Mouse (Mus musculus): ENCODE results near the gene Parg.
"Not testable (repeated sequence)": the region's sequence is repeated elsewhere in the genome, so short reads cannot be mapped to it uniquely, and the experiment has no call there.

Gene Parg

GRCm38 (mm10) chr14:32201791-32202451, at the start of gene Parg, which contains the start of gene Timm23:
Gene Parg (plus strand): TSS chr14:32201949.
Gene Timm23 (minus strand): TSS chr14:32201898.
- DNase-seq: peak; percentile 85

GRCm38 (mm10) chr14:32152243-32152965, 49.3 kb upstream of the Parg start:
- DNase-seq: no peak

GRCm38 (mm10) chr14:32153156-32153555, 48.6 kb upstream of the Parg start:
- no peak for DNase-seq

GRCm38 (mm10) chr14:32154758-32155157, 47.0 kb upstream of the Parg start:
- DNase-seq: no peak

- DNase-seq: no peak
These were observed 42.5 kb upstream of the Parg start for GRCm38 (mm10) chr14:32159150-32159670.

GRCm38 (mm10) chr14:32159690-32160246, 42.0 kb upstream of the Parg start, which contains the start of gene Ncoa4:
Gene Ncoa4 (plus strand): TSS chr14:32159865.
- peak; percentile 98 for DNase-seq

GRCm38 (mm10) chr14:32160563-32160962, 41.2 kb upstream of the Parg start:
- no peak for DNase-seq

GRCm38 (mm10) chr14:32161090-32161885, 40.5 kb upstream of the Parg start:
- DNase-seq: no peak

GRCm38 (mm10) chr14:32162231-32162630, 39.5 kb upstream of the Parg start:
- no peak for DNase-seq

GRCm38 (mm10) chr14:32163203-32163888, 38.4 kb upstream of the Parg start:
- no peak for DNase-seq

- no peak for DNase-seq
These were observed 37.3 kb upstream of the Parg start for GRCm38 (mm10) chr14:32164173-32165051.

- DNase-seq: peak; percentile 89
These were observed 36.3 kb upstream of the Parg start for GRCm38 (mm10) chr14:32165278-32166061.

GRCm38 (mm10) chr14:32166062-32166441, 35.7 kb upstream of the Parg start:
- DNase-seq: no peak

- DNase-seq: no peak
These were observed 34.9 kb upstream of the Parg start for GRCm38 (mm10) chr14:32166840-32167239.

- no peak for DNase-seq
These were observed 34.4 kb upstream of the Parg start for GRCm38 (mm10) chr14:32167326-32167725.

- DNase-seq: no peak
These were observed 33.0 kb upstream of the Parg start for GRCm38 (mm10) chr14:32168653-32169231.

- DNase-seq: no peak
These were observed 31.6 kb upstream of the Parg start for GRCm38 (mm10) chr14:32170137-32170536.

- DNase-seq: no peak
These were observed 26.4 kb upstream of the Parg start for GRCm38 (mm10) chr14:32175310-32175709.

- not testable (repeated sequence) for DNase-seq
These were observed 25.2 kb upstream of the Parg start for GRCm38 (mm10) chr14:32176590-32176989.

Data from cerebellum, adult 11-12 months (tissue).